Mouse (Mus musculus) left cerebral cortex, postnatal 36 days (tissue): ENCODE results near the gene Prkd1. TPM values are rescaled to one million over a fixed set of nuclear protein-coding genes. Genes with fewer than 3 reads are reported as not detected.

ENCODE experiments used
- DNase-seq, 2 experiments: peaks; one replicate each; pipeline ENCODE4 v3.0.0; 2021 to 2022; ENCODE audit warnings: low spot score in 2 of 2, mixed read lengths in 1 of 2
- intact Hi-C: fragments of 180-260 bp; cut with DNase I; formaldehyde crosslinking; loops from one replicate; pipeline ENCODE4 v1.15.1; 2025
- total RNA-seq, 2 experiments: library from RNA; stranded (reverse); gene quantifications; 2 replicates each; pipeline ENCODE4 v1.2.3; 2021

The Prkd1 gene
- total RNA-seq, 2 experiments from 2014 or later: 8.0 to 8.7 TPM

DNA sequence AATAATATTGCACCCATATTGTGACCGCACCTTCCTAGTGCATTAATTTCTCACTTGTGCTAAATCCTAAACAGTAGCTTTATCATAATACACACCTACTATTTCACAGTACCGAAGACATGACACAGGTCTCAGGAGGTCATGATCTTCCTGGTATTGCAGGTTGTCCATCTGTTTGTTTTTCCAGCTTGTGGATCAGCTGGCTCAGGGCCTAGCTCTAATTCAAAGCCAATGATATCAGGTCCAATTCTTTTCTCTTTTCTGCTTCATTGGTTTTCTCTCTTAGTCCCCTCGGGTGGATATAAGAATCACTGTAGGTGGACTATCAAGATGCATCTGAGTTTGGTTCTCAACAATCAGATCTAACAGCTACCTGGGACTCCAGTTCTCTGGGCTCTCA is 191.7 kb downstream of the Prkd1 start:
- intact Hi-C loops: no loop called here
- no peak for DNase-seq

GRCm38 (mm10) chr12:50451761-50452160 is 197.1 kb downstream of the Prkd1 start:
- intact Hi-C loops: no loop called here
- DNase-seq: peak in 1 of 2 experiments; percentile 21

DNA sequence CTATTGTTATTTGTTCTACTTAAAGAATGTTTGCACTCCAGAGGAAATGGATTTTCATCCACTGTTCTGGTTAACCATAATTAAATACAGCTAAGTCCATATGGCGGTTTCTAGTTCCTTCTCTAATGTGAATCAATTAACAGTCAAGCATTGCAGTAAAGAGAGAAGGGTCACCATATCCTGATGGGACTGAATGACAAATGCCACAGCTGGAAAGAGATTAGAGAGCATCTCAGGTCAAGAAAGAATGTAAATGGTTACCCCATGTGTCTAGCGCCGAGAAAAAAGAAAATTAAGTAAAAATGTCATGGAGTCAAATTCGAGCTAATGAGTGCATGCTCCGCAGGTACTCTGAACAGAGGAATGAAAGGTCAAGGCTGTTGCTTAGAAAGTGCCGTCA is 212.2 kb downstream of the Prkd1 start:
- intact Hi-C loops: no loop called here
- no peak for DNase-seq

- intact Hi-C loops: no loop called here
- no peak for DNase-seq
Observed at GRCm38 (mm10) chr12:50430129-50430703, 218.7 kb downstream of the Prkd1 start.

GRCm38 (mm10) chr12:50352404-50352803 is 296.5 kb downstream of the Prkd1 start:
- peak; percentile 32 to 33 for DNase-seq
- intact Hi-C loops: no loop called here

DNA sequence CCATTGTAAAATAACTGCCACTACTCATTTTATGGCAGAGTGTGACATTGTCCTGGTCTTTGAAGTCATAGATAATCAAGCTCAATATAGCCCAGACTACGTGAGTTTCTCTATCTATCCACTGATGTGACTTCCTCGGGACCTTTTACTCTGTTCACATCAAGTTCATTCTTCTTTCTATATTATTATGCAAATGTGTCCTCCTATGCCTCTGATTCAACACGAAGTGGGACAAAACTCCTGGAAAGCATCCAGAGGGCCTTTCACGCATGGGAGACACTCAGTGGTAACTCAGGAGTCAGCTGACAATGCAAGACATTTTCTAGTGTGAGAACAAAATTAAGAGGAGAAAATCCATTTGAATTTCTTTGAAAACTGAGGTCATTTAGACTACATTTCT is 315.7 kb downstream of the Prkd1 start:
- intact Hi-C loops: no loop called here
- DNase-seq: no peak

DNA sequence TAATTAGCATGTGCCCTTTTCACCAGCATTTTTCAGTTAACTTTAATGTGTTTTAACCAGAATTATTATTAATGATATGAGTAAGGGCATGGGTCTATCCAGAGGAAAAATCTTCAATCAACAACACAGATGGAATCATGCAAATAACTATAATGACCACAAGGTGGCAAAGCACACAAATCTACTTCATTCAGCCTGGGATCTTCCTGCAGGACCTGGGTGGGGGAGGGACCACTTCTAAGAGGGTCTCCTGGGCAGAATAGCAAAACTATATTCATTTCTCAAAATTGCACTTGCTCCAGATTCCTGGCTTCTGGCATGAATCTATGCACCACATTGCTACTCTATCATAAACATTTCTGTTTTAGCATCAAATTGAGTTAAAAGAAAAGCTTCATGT is 334.3 kb downstream of the Prkd1 start:
- DNase-seq: no peak
- intact Hi-C loops: loop anchor here (2.0 to 5.0 kb wide), 3 partner anchors 382 to 873 kb away; no protein-coding TSS in a partner anchor

GRCm38 (mm10) chr12:50309276-50309675 is 339.6 kb downstream of the Prkd1 start:
- DNase-seq: no peak

DNA sequence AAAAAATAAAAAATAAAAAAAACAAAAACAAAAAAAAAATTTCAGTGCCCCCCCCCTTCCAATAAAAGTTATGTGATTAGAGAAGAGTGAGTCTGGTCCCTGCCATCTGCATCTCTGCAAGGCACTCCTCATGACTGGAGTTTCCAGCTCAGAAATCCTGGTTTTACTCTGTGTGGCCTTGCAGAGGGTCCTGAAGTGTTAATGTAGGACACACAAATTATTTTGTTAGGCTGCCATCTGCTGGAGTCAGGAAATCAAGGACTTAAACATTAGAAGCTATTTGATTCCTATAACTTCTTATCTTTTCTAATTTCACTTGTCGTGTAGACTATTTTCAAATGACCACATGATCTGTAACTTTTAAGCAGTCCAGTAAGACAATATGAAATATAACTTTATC is 347.6 kb downstream of the Prkd1 start:
- DNase-seq: no peak
- intact Hi-C loops: loop anchor here (5.0 kb wide), 1 partner anchor 929 kb away; no protein-coding TSS in a partner anchor

More at GRCm38 (mm10) chr12:50309276-50309675, 339.6 kb downstream of the Prkd1 start:
- intact Hi-C loops: no loop called here

DNA sequence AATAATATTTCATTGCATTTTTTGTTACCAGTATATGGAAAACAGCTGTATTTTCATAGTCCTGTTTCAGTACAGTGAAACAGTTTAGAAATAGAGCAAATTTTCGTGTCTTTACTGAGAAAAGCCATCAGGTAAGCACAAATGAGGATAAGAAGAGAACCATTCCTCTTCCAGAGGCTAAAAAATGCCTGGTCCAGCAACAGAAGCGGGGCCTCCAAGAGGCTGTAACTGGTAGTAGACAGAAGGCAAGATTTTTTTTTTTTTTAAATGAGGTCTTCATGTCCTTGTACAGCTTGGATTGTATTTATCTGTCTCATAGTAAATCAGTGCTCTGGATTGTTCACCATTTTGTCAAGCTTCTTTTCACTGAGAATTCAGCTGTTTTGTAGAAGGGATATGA is 352.8 kb downstream of the Prkd1 start:
- intact Hi-C loops: loop anchor here (10.0 kb wide), 1 partner anchor 341 kb away; no protein-coding TSS in a partner anchor
- no peak for DNase-seq

GRCm38 (mm10) chr12:50295549-50295948 is 353.3 kb downstream of the Prkd1 start:
- intact Hi-C loops: loop anchor here (10.0 kb wide), 1 partner anchor 341 kb away; no protein-coding TSS in a partner anchor

GRCm38 (mm10) chr12:50292834-50293233 is 356.1 kb downstream of the Prkd1 start:
- no peak for DNase-seq
- intact Hi-C loops: loop anchor here (10.0 kb wide), 1 partner anchor 338 kb away; no protein-coding TSS in a partner anchor

More at GRCm38 (mm10) chr12:50295549-50295948, 353.3 kb downstream of the Prkd1 start:
- DNase-seq: no peak
